ENCODE assay signal across 19 mouse cellular contexts in the genomic region with DNA sequence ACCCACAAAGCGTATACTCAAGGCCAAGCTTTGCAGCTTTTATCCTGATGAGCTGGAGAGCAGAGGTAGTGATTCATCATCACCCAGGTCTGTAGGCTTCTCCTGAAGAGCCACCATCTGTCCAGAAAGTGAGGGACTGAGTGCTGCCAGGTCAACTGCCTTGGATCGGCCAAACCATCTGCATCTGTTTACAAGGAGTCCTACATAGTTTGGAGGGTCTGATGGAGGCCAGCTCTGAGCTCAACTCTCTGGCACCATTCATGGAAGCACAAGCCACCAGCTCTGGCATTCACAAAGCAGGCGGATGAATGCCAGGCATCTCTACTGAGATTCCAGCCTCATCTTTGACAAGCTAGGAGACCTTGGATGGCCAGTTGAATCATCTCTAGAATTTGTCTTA.
DNase-seq lines count a peak whose midpoint lies in the region; ATAC-seq and TF ChIP-seq lines count a peak whose summit lies in the region.
"Had no signal": no experiment of that assay in that cellular context is flagged by ENCODE, and none has a peak within 500 bp of the region (broad histone marks: within the 10 kb centered on the region; RNA-seq: fewer than 3 reads in every experiment).

No protein-coding gene starts in this region.

- no peak overlapping the region for H3K4me3 ChIP-seq in gastrocnemius, adult 2 months
- H3K4me3 ChIP-seq in hindbrain, embryonic 16.5 days (ENCODE audit: low read length), result no peak overlapping the region
- no peak overlapping the region for H3K4me3 ChIP-seq in midbrain, postnatal 0 days (ENCODE audit: low read depth, low read length)
- H3K4me3 ChIP-seq: embryonic facial prominence, embryonic 15.5 days; hindbrain, embryonic 15.5 days had no signal

- no peaks in the 10 kb centered on the region for H3K9me3 ChIP-seq in hindbrain, embryonic 16.5 days (ENCODE audit: control insufficient read depth, low read length)
- no peaks in the 10 kb centered on the region for H3K9me3 ChIP-seq in midbrain, postnatal 0 days (ENCODE audit: low read length)
- H3K9me3 ChIP-seq: embryonic facial prominence, embryonic 15.5 days; hindbrain, embryonic 15.5 days had no signal

- DNase-seq in gastrocnemius, adult 2 months, result peak; percentile 31
- DNase-seq in gastrocnemius, postnatal 4 days (ENCODE audit: low spot score in 2 of 2), result no peak
- peak; percentile 75 for DNase-seq in adrenal gland, adult 2 months
- peak; percentile 73 for DNase-seq in cerebellum, adult 11 months
- DNase-seq in cerebellum, postnatal 10 days, result peak; percentile 83 to 85
- no peak for DNase-seq in c-Kit-positive CD71-positive TER-119-positive erythroid progenitor cells, embryonic 14.5 days (ENCODE audit: low spot score)
- DNase-seq in midbrain, postnatal 0 days (ENCODE audit: low spot score), result no peak
- DNase-seq: heart, adult 18-20 months; heart, postnatal 4 days; lung, adult 18-20 months; right cerebral cortex, postnatal 4 days had no signal

- no peak overlapping the region for H3K4me2 ChIP-seq in hindbrain, embryonic 16.5 days (ENCODE audit: low read length)
- no peak overlapping the region for H3K4me2 ChIP-seq in midbrain, postnatal 0 days (ENCODE audit: low read depth, low read length, poor library complexity, severe bottlenecking)
- H3K4me2 ChIP-seq: embryonic facial prominence, embryonic 15.5 days; hindbrain, embryonic 15.5 days; liver, embryonic 11.5 days had no signal

- intact Hi-C loops in gastrocnemius, adult 2 months (cut with DNase I), result no loop called here

- TF ChIP-seq CTCF in gastrocnemius, adult 2 months (IDR thresholded peaks at IDR 0.05), result no peak
- no peak for TF ChIP-seq CTCF in midbrain, postnatal 0 days (IDR thresholded peaks at IDR 0.05)

- H3K27me3 ChIP-seq in hindbrain, embryonic 16.5 days (replicated peaks; ENCODE audit: control insufficient read depth, insufficient read depth, low read length), result no peaks in the 10 kb centered on the region
- H3K27me3 ChIP-seq in midbrain, postnatal 0 days (ENCODE audit: insufficient read depth, low read length), result no peaks in the 10 kb centered on the region
- H3K27me3 ChIP-seq: CH12.LX; embryonic facial prominence, embryonic 15.5 days; hindbrain, embryonic 15.5 days had no signal

- no peak overlapping the region for H3K9ac ChIP-seq in hindbrain, embryonic 16.5 days (ENCODE audit: low read depth, low read length)
- H3K9ac ChIP-seq in midbrain, postnatal 0 days (replicated peaks; ENCODE audit: low read length, poor library complexity, severe bottlenecking), result no peak overlapping the region
- H3K9ac ChIP-seq: embryonic facial prominence, embryonic 15.5 days; hindbrain, embryonic 15.5 days had no signal

- ATAC-seq in hindbrain, embryonic 16.5 days, result no peak
- no peak for ATAC-seq in midbrain, postnatal 0 days (ENCODE audit: low FRiP score)
- ATAC-seq: intestine, embryonic 16.5 days; midbrain, embryonic 16.5 days had no signal

- no peaks in the 10 kb centered on the region for H3K4me1 ChIP-seq in hindbrain, embryonic 16.5 days (ENCODE audit: control insufficient read depth, insufficient read depth, low read depth, low read length)
- 0 out of 2 replicates have a peak, but pooled peaks cover 5% of the 10 kb centered on the region for H3K4me1 ChIP-seq in midbrain, postnatal 0 days (ENCODE audit: insufficient read depth, low read length)

- H3K36me3 ChIP-seq in hindbrain, embryonic 16.5 days (ENCODE audit: control insufficient read depth, insufficient read depth, low read length), result no peaks in the 10 kb centered on the region
- H3K36me3 ChIP-seq in midbrain, postnatal 0 days (ENCODE audit: insufficient read depth, low read length), result no peaks in the 10 kb centered on the region
- H3K36me3 ChIP-seq: embryonic facial prominence, embryonic 15.5 days; hindbrain, embryonic 15.5 days had no signal

- WGBS in hindbrain, embryonic 16.5 days, result 95% methylated on average over 3 of the region's 3 CpGs
- 95% methylated on average over 3 of the region's 3 CpGs for WGBS in midbrain, postnatal 0 days

- H3K27ac ChIP-seq in gastrocnemius, adult 2 months, result no peak overlapping the region
- H3K27ac ChIP-seq in hindbrain, embryonic 16.5 days (ENCODE audit: low read depth, low read length), result no peak overlapping the region
- no peak overlapping the region for H3K27ac ChIP-seq in midbrain, postnatal 0 days (ENCODE audit: low read depth, low read length)
- H3K27ac ChIP-seq: embryonic facial prominence, embryonic 15.5 days; hindbrain, embryonic 15.5 days; stomach, postnatal 0 days had no signal

Comparison
In these comparisons a context has a peak if more than half of its experiments do, and no peak if none do; other contexts are left out.
1. DNase-seq: peak in gastrocnemius, adult 2 months (single experiment), adrenal gland, adult 2 months (single experiment), cerebellum, adult 11 months (single experiment) and cerebellum, postnatal 10 days (2 of 2); none in gastrocnemius, postnatal 4 days (0 of 2), c-Kit-positive CD71-positive TER-119-positive erythroid progenitor cells, embryonic 14.5 days (single experiment) and midbrain, postnatal 0 days (single experiment).